Mouse (Mus musculus) forebrain, embryonic 16.5 days (tissue): ENCODE measurements around the gene Terf2. TPM values are rescaled to one million over a fixed set of nuclear protein-coding genes. Genes with fewer than 3 reads are reported as not detected.

Source experiments
- ATAC-seq: fragments of 200-750 bp; cut with Nextera tagmentation; 2 replicates; pipeline ENCODE4 v1.8.0; 2017; ENCODE audit warnings: mild to moderate bottlenecking, moderate library complexity
- H3K27ac ChIP-seq: fragments of 300-500 bp; sonication (generic); 2 replicates; pipeline ENCODE4 v1.5.1; 2014; ENCODE audit warnings: low read length, control low read depth
- H3K27me3 ChIP-seq: fragments of 300-500 bp; sonication (generic); replicated peaks from 2 replicates; pipeline ENCODE4 v1.6.1; 2014; ENCODE audit warnings: low read length; ENCODE audit not compliant: control insufficient read depth, insufficient read depth
- H3K36me3 ChIP-seq: fragments of 300-500 bp; sonication (generic); 2 replicates; pipeline ENCODE4 v1.6.1; 2014; ENCODE audit not compliant: control insufficient read depth, insufficient read depth
- H3K4me1 ChIP-seq: fragments of 300-500 bp; sonication (generic); replicated peaks from 2 replicates; pipeline ENCODE4 v1.6.1; 2014; ENCODE audit warnings: low read length; ENCODE audit not compliant: control insufficient read depth, insufficient read depth
- H3K4me2 ChIP-seq: fragments of 300-500 bp; sonication (generic); 2 replicates; pipeline ENCODE4 v1.6.1; 2014; ENCODE audit warnings: mild to moderate bottlenecking, low read length, control low read depth
- H3K4me3 ChIP-seq: fragments of 300-500 bp; sonication (generic); replicated peaks from 2 replicates; pipeline ENCODE4 v1.5.1; 2014; ENCODE audit warnings: mild to moderate bottlenecking, low read length, control low read depth
- H3K9ac ChIP-seq: fragments of 300-500 bp; sonication (generic); replicated peaks from 2 replicates; pipeline ENCODE4 v1.6.1; 2014; ENCODE audit warnings: low read depth, low read length, control low read depth
- H3K9me3 ChIP-seq: fragments of 300-500 bp; sonication (generic); 2 replicates; pipeline ENCODE4 v1.6.1; 2016; ENCODE audit warnings: low read length; ENCODE audit not compliant: control insufficient read depth
- WGBS: fragments of 180-500 bp; shearing (Covaris S2); extraction: QIAGEN DNeasy Blood & Tissue Kit; methylation state at CpG from one replicate; pipeline ENCODE4 v1.1.7; 2014; 5-methylcytosine and 5-hydroxymethylcytosine counted together
- polyA plus RNA-seq: library from polyadenylated mRNA; unstranded; fragments of >200 nt; fragmentation: Nextera tagmentation; extraction: Ambion mirVana; gene quantifications from 2 replicates; pipeline ENCODE4 v1.2.1, GENCODE M21; 2015

The Terf2 gene
- polyA plus RNA-seq, 1 experiment from 2014 or later = 21.9 TPM

- Histone ChIP-seq H3K4me2 (no peak overlapping the region), H3K4me1 (no peaks in the 10 kb centered on the region; the same call in 1 of the 2 replicates), H3K4me3 (no peak overlapping the region), H3K9ac (no peak overlapping the region), H3K36me3 (no peaks in the 10 kb centered on the region), H3K9me3 (no peaks in the 10 kb centered on the region), H3K27ac (no peak overlapping the region), H3K27me3 (no peaks in the 10 kb centered on the region)
- no peak for ATAC-seq
- WGBS = 84% methylated on average over 24 of the region's 24 CpGs
Observed at GRCm38 (mm10) chr8:107132581-107133491, 36.5 kb upstream of the Terf2 start.

GRCm38 (mm10) chr8:107130028-107130427, 33.7 kb upstream of the Terf2 start:
- 53% methylated on average over 6 of the region's 6 CpGs for WGBS
- Histone ChIP-seq H3K9ac (no peak overlapping the region), H3K27me3 (no peaks in the 10 kb centered on the region), H3K27ac (no peak overlapping the region), H3K36me3 (no peaks in the 10 kb centered on the region), H3K4me3 (no peak overlapping the region), H3K9me3 (no peaks in the 10 kb centered on the region), H3K4me1 (no peaks in the 10 kb centered on the region; the same call in 1 of the 2 replicates), H3K4me2 (no peak overlapping the region)
- ATAC-seq = no peak

- 36% methylated on average over 8 of the region's 8 CpGs for WGBS
Observed at GRCm38 (mm10) chr8:107129171-107130025, 33.1 kb upstream of the Terf2 start.

GRCm38 (mm10) chr8:107124343-107124742, 28.0 kb upstream of the Terf2 start:
- Histone ChIP-seq H3K9me3 (no peaks in the 10 kb centered on the region), H3K36me3 (no peaks in the 10 kb centered on the region), H3K27ac (no peak overlapping the region), H3K27me3 (no peaks in the 10 kb centered on the region), H3K4me1 (peaks cover 8% of the 10 kb centered on the region), H3K4me2 (no peak overlapping the region), H3K4me3 (no peak overlapping the region), H3K9ac (no peak overlapping the region)
- ATAC-seq = no peak
- 75% methylated on average over 8 of the region's 8 CpGs for WGBS

More at GRCm38 (mm10) chr8:107129171-107130025, 33.1 kb upstream of the Terf2 start:
- no peaks in the 10 kb centered on the region for H3K9me3 ChIP-seq
- ATAC-seq = no peak
- no peaks in the 10 kb centered on the region for H3K36me3 ChIP-seq
- no peak overlapping the region for H3K4me3 ChIP-seq
- no peaks in the 10 kb centered on the region for H3K27me3 ChIP-seq
- no peak overlapping the region for H3K9ac ChIP-seq
- H3K4me2 ChIP-seq = no peak overlapping the region
- H3K27ac ChIP-seq = no peak overlapping the region
- no peaks in the 10 kb centered on the region; the same call in 1 of the 2 replicates for H3K4me1 ChIP-seq

- Histone ChIP-seq H3K4me3 (no peak overlapping the region), H3K27ac (no peak overlapping the region), H3K9ac (no peak overlapping the region), H3K36me3 (no peaks in the 10 kb centered on the region), H3K4me1 (peaks cover 8% of the 10 kb centered on the region), H3K9me3 (no peaks in the 10 kb centered on the region), H3K27me3 (no peaks in the 10 kb centered on the region), H3K4me2 (no peak overlapping the region)
- 0 out of 2 replicates have a peak, but pooled peaks have one; percentile 31 for ATAC-seq
- 1% methylated on average over 9 of the region's 9 CpGs for WGBS
Observed at GRCm38 (mm10) chr8:107123063-107123614, 26.8 kb upstream of the Terf2 start.

- Histone ChIP-seq H3K27ac (no peak overlapping the region), H3K27me3 (no peaks in the 10 kb centered on the region), H3K9me3 (no peaks in the 10 kb centered on the region), H3K4me3 (no peak overlapping the region), H3K36me3 (no peaks in the 10 kb centered on the region), H3K4me2 (no peak overlapping the region), H3K4me1 (peaks cover 8% of the 10 kb centered on the region), H3K9ac (no peak overlapping the region)
- WGBS = 86% methylated on average over 7 of the region's 7 CpGs
- ATAC-seq = no peak
Observed at GRCm38 (mm10) chr8:107121681-107122291, 25.4 kb upstream of the Terf2 start.

GRCm38 (mm10) chr8:107120806-107121205, 24.5 kb upstream of the Terf2 start:
- Histone ChIP-seq H3K9me3 (no peaks in the 10 kb centered on the region), H3K4me2 (no peak overlapping the region), H3K4me1 (peaks cover 8% of the 10 kb centered on the region), H3K27me3 (no peaks in the 10 kb centered on the region), H3K36me3 (no peaks in the 10 kb centered on the region), H3K4me3 (no peak overlapping the region), H3K27ac (no peak overlapping the region), H3K9ac (no peak overlapping the region)
- ATAC-seq = no peak

- Histone ChIP-seq H3K9me3 (no peaks in the 10 kb centered on the region), H3K4me1 (peaks cover 8% of the 10 kb centered on the region), H3K9ac (no peak overlapping the region), H3K4me2 (no peak overlapping the region), H3K4me3 (no peak overlapping the region), H3K27me3 (no peaks in the 10 kb centered on the region), H3K27ac (no peak overlapping the region), H3K36me3 (no peaks in the 10 kb centered on the region)
- no peak for ATAC-seq
- 69% methylated on average over 9 of the region's 9 CpGs for WGBS
Observed at GRCm38 (mm10) chr8:107119412-107119811, 23.1 kb upstream of the Terf2 start.
